Mouse (Mus musculus): ENCODE measurements at regions not wholly inside any gene's neighbourhood (a gene's known extent, or its start where the extent isn't known, plus 50 kb on each side); places are given as distances from the start of the nearest gene placed in this dataset.

DNA sequence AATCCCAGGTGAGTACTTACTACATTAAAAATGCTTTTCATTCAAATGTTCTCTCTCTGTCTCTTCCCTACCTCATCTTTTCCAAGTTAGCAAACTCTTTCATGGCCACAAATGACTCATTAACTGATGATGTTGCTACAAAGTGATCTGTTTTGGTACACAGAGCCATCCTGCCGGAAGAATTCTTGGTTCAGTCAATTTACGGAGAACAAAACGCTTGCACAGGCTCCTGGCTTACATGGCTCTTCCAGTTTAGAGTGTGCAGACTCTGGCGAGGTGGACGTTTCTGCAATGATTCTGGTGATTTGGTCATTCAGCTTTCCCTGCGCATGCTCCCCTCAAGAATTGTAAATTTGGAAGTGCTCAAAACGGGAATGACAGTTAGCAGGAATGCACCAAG is 131.4 kb upstream of the Sel1l start:
- DNase-seq: no peak

DNA sequence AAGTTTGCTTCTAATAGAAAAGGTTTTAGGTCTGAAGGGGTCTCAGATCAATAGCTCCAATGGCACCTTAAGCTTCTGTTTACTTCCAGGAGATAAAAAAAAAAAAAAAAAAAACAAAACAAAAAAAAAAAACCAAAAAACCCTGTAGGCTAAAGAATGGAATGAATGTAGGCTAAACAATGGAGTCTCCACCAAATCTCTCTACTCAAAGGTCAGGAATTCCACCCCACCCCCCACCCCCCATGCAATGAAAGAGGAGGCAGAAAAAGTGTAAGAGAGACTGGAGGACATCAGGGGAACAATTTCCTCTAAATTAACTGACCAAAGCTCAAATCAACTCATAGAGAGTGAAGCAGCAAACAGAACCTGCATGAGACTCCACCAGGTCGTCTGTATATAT is 122.1 kb upstream of the Sel1l start:
- no peak for DNase-seq

DNA sequence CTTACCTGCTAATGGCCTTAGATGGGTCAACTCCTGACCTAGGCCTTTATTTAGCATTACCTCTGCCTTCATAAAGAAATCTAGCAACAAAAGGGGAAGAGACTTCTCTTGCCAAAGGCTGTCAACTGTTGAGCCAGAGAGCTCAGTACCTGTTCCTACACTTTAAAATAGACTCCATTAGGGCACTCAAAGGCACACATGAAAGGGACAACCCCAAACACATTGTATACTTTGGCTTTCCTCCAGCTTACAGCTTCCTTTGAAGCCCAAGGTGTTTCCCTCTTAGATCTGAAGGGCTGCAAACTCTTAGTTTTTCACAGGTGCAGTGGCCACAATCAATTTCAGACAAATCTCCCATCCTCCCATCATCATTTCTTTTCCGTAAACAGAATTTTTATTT is 117.0 kb upstream of the Sel1l start:
- DNase-seq: no peak

DNA sequence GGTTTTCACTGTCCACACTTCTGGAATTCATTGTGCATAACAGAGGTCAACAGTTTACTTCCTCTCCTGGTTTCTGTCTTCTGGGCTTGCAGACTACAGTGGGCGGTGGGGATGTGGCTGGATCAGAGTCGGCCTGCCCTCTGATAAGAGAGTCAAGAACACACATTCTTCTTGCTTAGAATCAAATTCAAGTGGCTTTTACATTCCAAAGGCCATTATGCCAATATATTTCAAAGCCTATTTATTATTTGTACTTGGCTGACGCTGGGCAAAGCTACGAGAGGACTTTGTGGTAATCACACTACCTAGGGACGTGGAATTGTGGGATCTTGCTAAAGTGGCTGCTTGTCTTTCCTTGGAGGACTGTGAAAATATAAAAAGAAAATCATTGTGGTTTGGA is 114.3 kb upstream of the Sel1l start:
- DNase-seq: no peak

DNA sequence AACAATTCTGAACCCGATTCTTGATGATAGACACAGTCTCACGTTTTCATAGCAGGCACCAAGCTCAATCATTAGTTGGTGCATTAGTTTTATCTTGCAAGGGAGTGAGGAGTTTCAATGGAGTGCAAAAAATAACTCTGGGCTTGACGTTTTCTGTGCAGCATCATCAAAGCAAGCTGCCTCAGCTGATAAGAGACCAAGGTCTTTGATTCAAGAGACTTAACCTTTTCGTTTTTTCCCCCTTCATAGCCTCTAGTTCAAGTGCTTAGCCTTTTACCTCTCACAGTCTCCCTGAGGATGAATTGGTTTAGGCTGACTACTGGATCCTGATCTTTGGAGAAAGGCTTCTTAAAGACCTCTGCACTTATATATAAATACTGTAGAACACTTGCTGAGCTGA is 109.1 kb upstream of the Sel1l start:
- DNase-seq: no peak

DNA sequence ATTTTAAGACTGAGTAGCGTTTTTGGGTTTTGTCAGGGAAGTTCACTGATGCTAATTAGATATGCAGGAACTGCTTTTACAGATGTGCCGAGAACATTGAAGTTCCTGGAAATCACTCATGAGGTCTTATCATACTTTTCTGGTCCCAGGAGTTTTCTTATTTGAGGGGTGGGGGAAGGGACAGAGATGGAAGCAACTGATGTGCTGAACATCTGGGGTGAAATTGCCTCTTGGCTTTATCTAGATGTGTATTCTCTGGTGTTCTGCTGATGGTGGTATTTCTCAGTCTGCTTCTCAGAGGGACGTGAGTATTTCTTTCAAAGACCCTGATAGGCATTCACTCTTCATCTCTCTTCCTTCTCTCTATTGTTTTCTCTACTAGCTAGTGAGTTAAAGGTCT is 107.5 kb upstream of the Sel1l start:
- no peak for DNase-seq

DNA sequence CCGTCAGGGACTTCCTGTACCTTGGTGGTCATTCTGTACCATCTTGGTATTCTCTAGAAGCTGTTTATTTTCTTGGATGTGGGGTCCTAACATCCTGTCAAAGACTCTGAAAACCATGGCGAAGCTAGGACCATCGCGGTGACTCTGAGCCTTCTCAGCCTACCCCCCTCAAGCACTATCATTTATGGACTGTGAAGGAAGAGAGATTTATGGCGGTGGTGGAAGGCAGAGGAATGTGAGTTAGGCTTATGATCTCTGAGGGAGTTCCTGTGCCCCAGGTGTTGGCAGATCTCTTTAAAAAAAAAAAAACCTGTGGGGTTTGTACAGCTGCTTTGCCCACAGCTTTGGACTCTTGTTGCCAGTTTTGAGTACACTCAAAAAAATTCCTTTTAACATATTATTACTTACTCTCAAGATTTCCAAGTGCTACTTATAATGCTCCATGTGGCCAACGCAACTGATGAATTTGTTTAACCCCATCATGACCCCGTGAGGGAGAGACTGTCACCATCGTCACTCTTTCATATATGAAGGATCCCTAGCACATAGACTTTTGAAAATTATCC is 99.7 kb upstream of the Sel1l start:
- no peak for DNase-seq

DNA sequence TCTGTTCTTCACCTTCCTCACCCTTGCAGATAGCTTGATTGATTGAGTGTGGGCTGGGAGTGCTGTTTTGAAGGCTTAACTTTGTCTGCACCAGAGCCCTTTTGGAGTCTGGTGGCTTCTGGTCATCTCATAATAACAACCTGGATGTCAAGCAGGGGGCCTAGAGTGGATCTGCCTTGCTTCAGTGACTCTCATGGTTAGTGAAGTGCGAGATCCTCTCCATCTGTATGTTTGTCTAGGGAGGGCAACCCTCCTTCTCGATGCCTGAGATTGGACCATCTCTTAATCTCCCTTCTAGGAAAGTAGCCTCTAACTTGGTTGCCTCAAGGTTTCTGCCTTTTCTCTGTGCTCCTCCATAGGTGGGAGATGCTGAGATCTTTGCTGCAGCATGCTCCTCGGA is 99.0 kb upstream of the Sel1l start:
- DNase-seq: no peak

DNA sequence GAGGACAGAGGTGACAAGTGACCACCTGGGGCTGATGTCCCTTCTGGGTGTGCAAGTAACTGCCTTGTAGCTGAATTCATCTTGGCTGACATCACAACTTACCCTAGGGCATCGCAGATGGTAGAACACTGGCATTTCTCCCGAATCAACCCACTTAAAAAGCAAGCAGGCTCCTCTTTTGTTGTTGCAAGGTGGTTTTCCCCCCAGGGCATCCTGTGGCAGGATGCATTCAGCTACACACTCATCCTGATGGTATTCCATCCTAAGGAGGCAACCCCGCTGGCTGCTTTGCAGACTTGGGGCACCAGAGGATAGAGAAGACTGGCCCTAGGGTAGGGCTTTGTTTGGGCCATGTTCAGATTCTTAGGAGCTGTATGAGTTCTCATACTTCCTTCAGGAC is 97.6 kb upstream of the Sel1l start:
- DNase-seq: no peak

DNA sequence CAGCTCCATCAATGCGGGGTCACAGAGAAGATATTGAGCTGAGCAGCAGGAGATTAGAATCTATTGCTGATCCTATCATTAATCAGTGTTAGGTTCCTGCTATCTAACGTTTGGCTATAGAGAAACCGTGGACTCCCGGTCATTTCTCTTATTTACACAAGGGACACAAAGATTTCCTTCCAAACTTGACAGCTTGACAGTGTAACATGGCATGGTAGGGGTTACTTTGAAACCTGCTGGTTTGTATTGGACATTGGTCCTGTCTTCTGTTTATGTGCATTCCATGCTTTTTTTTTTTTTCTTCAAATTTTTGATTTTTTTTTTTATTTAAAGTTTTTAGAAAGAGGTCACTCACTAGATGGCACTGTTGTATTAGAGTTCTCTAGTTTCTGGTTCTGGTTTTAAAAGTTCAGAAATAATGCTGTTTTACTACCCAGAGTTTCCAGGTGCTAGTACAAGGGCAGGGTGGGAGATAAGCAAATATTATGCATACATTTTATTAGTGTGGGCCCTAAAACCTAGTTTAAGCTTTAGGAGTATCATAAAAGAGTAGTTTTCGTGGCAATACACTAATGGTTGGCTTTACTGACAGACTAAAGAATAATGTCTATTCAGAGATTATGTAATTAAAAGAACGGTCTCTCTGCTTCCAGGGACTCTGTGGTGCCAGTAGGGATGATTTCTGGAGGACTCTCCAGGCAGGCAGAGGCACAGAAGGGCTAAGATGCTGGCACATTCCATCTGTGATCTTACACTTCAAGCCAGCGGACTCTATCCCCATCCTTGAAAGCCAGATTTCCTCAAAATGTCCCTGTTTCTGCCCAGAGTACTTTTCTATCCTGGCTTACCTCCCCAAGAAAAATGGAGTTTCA is 83.8 kb upstream of the Sel1l start:
- no peak for DNase-seq

DNA sequence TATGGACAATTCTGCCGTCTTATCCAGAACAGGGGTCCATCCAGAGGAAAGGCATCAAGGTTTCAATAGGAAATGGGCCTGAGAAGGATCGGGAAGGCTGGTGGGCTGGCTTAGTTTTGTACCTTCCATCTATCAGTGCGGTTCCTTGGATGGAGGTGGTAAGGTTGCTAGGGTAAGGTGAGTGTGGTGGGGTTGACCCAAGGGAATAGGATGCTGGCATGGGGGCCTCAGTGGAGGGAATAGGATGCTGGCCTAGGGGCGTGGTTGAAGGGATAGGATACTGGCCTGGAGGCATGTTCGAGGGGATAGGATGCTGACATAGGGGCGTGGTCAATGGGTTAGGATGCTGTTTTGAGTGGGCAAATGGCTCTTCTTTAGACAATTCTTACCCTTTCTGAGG is 82.6 kb upstream of the Sel1l start:
- no peak for DNase-seq

DNA sequence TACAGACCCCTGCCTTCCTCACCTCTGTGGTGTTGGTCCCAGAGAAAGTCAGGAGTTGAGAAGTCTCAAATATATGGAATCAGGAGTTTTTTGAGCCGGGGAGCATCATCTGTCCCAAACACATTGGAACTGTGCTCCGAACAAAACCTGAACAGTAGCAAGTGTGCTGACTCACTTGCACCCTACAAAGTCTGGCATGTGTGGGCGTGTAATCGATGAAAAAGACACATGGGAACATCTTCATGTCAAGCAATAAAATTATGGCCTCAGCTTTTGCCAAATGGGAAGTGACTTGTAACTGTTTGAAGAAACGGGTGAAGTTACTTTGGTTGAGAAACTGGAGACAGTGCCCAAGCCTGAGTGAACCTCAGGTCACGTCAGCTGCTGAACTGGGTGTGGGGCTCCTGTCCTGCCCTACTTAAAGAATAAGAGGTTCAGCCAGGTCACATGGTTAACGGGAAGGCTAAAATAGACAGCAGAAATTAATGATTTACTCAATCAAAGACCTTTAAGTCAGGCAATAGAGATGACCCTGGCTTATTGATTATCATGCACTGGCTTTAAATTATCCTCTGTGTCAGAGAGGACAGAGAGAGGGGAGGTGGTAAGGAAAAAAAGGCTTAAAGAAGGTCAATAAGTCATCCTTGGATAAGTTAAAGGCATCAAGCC is 80.6 kb upstream of the Sel1l start:
- DNase-seq: no peak

DNA sequence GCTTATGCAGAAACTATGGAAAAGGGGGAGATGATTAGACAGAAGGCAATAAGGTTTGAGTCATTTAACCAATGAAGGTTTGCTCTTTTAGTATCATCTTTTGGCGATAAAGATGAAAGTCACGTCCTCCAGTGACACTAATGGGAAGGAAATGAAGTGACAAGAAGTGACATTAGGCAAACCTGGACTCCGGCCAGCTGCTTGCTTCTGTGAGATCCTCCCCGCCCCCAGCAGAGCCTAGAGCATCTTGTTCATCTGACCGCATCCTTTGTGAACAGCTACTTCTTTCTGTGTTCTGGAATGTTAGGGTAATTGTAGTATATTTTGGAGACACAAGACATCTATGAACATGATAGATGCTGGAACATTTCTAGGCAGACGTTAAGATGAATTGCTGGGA is 78.6 kb upstream of the Sel1l start:
- DNase-seq: no peak

DNA sequence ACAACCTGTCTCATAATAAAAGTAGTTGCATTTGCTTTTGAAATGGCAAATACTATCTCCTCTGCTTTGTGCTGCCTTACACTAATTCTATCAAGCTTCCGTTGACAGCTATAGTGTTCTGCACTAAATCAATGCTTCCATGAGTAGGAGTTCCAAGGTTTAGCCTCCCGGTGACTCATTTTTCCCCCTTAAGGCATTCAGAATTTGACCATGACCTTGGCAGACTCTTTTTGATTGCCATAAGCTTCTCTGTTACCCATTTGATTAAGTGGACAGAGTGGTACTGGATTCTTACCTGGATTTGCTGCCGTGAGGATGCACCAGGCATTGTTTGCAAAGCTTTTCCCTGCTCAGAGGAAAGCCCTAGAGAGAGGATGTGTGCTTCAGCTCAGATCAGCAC is 66.5 kb upstream of the Sel1l start:
- no peak for DNase-seq

DNA sequence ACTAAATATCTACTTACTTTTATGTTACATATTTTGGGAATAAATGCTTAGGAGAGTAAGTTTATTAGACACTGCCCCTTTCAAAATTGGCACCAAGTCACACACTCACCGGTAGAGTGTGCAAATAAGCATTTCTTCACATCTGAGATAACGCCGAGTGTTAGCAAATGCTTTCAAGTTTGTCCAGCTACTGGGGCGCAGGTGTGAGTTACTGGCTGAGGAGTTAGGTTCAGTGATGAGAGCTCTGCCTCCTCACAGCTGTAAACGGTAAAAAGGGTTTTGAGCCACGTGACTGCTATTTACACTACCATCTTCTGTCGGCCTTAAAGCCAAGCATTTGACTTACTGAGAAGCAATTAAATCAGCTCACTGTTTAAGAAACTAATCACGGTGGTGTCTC is 61.6 kb upstream of the Sel1l start:
- DNase-seq: no peak
